Mouse (Mus musculus) stomach, postnatal 0 days (tissue): Measurements from ENCODE around the gene Pkn3. TPM values are rescaled to one million over a fixed set of nuclear protein-coding genes. Genes with fewer than 3 reads are reported as not detected.

Experiments
- ATAC-seq: fragments of 200-750 bp; cut with Nextera tagmentation; 2 replicates; pipeline ENCODE4 v1.8.0; 2017; ENCODE audit not compliant: low FRiP score, low TSS enrichment
- DNase-seq: peaks from one replicate; pipeline ENCODE4 v3.0.0-alpha.2; 2016; ENCODE audit warnings: low spot score
- H3K27ac ChIP-seq: fragments of 300-500 bp; sonication (generic); replicated peaks from 2 replicates; pipeline ENCODE4 v1.5.1; 2014; ENCODE audit warnings: mild to moderate bottlenecking, control low read depth
- H3K27me3 ChIP-seq: fragments of 300-500 bp; sonication (generic); 2 replicates; pipeline ENCODE4 v1.6.1; 2014; ENCODE audit warnings: low read length; ENCODE audit not compliant: control insufficient read depth, insufficient read depth
- H3K36me3 ChIP-seq: fragments of 300-500 bp; sonication (generic); 2 replicates; pipeline ENCODE4 v1.6.1; 2014; ENCODE audit warnings: low read length, mixed read lengths; ENCODE audit not compliant: control insufficient read depth, insufficient read depth
- H3K4me1 ChIP-seq: fragments of 300-500 bp; sonication (generic); replicated peaks from 2 replicates; pipeline ENCODE4 v1.6.1; 2014; ENCODE audit warnings: antibody characterized with exemption; ENCODE audit not compliant: control insufficient read depth, insufficient read depth
- H3K4me2 ChIP-seq: fragments of 300-500 bp; sonication (generic); replicated peaks from 2 replicates; pipeline ENCODE4 v1.6.1; 2014; ENCODE audit warnings: low read depth, mild to moderate bottlenecking, control low read depth, moderate library complexity
- H3K4me3 ChIP-seq: fragments of 300-500 bp; sonication (generic); 2 replicates; pipeline ENCODE4 v1.5.1; 2014; ENCODE audit warnings: low read depth, low read length, control low read depth
- H3K9ac ChIP-seq: fragments of 300-500 bp; sonication (generic); 2 replicates; pipeline ENCODE4 v1.6.1; 2014; ENCODE audit warnings: mild to moderate bottlenecking, low read length, control low read depth, mixed read lengths
- H3K9me3 ChIP-seq: fragments of 300-500 bp; sonication (generic); 2 replicates; pipeline ENCODE4 v1.6.1; 2016; ENCODE audit warnings: low read length; ENCODE audit not compliant: control insufficient read depth
- CTCF ChIP-seq: IDR thresholded peaks from 2 replicates; pipeline ENCODE4 v1.5.1; 2016; ENCODE audit warnings: antibody characterized with exemption, low read depth, mild to moderate bottlenecking, moderate library complexity
- EP300 ChIP-seq: optimal IDR thresholded peaks from 2 replicates; pipeline ENCODE3; 2016; ENCODE audit warnings: antibody characterized with exemption
- WGBS: fragments of 180-500 bp; shearing (Covaris S2); extraction: QIAGEN DNeasy Blood & Tissue Kit; methylation state at CpG from one replicate; pipeline ENCODE4 v1.1.7; 2014; 5-methylcytosine and 5-hydroxymethylcytosine counted together
- polyA plus RNA-seq: library from polyadenylated mRNA; unstranded; fragments of >200 nt; fragmentation: Nextera tagmentation; extraction: Ambion mirVana; gene quantifications from 2 replicates; pipeline ENCODE4 v1.2.1, GENCODE M21; 2015

Pkn3 gene
- polyA plus RNA-seq, 1 experiment from 2014 or later = 3.1 TPM

DNA sequence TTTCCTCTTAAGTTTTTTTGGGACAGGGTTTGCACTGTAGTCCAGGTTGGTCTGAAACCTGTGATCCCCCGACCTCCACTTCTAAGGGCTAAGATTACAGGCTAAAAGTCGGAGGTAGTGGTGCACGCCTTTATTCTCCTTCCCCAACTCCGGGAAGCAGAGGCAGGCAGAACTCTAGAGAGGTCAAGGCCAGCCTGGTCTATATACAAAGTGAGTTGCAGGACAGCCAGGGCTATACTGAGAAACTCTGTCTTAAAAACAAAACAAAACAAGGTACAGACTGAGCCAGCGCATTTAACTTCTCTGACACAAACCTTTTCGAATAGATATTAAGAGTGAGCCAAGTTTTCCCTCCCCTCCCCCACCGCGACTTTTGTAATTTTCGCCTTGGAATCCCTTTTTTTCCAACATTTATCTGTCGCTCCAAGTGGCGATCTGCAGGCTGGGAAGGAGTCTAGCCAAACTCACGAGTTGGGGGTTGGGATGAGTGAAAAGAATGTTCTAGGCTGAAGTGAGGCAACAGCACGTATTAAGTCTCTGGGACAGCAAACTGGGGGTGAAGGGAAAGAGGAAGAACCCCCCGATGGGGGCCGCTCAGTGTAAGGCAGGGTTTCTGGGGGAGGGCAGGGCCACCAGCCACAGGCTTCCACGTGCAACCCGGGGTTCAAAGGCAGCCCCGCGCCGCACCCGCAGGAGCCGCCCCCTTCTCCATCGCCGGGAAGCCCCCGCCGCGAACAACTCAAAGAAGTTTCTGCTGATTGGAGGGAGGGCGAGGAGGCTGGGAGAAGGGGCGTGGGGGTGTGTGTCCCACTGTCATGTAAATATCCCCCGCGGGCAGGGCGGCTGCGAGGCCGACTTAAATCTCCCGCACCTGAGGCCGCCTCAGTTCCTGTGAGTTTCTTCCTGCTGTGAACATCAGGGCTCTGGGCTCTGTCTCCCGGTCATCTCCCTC is 16.0 kb upstream of the Pkn3 start:
- TF ChIP-seq EP300 = no peak
- no peak for TF ChIP-seq CTCF
- peak overlapping the region; percentile 75 for H3K9ac ChIP-seq
- no peak for ATAC-seq
- peaks cover 2% of the 10 kb centered on the region; the same call in 1 of the 2 replicates for H3K4me1 ChIP-seq
- DNase-seq = peak; percentile 55
- no peaks in the 10 kb centered on the region for H3K9me3 ChIP-seq
- peak overlapping the region; percentile 91 for H3K4me2 ChIP-seq
- peak overlapping the region; percentile 54 for H3K4me3 ChIP-seq
- H3K36me3 ChIP-seq = no peaks in the 10 kb centered on the region
- no peaks in the 10 kb centered on the region for H3K27me3 ChIP-seq
- H3K27ac ChIP-seq = peak overlapping the region; percentile 93
- WGBS = 7% methylated on average over 37 of the region's 37 CpGs

DNA sequence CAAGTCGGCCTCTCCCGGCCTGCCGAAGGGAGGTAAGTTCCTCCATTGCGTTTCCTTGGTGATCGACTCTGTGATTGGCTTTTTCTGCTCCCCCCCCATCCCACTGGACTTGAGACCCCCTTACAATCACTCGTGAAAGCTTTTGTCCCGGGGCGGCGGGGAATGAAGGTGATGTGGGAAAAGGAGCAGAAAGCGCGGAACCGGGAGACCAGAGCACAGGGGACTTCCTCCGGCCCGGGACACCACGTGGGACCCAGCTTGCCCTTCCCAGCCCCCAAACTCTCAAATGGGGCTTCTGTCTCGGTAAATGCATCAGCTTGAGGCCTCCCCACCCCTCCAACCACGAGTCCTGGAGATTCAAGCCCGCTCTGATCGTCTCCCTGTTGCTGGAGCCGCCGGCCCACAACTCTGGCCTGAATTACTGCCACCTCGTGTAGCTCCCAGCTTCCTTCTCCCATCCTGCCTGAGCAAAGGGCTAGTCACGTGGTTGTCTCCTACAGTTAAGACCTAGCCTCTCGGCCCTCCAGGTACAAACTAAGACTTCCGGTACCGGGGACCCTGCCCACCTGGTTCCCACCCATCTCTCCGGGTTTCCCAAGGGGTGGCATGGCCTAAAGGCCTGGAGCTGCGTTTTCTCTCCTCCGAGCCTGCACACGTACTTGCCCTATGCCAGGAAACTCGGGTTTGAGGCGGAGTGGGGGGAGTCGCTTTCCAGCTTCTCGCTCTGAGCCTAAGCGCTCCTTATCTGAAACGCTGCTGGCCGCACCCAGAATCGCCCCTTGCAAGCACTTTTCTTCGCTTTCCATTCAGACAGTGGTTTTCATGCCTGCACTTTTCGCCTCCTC is 15.0 kb upstream of the Pkn3 start:
- Histone ChIP-seq H3K27ac (peak overlapping the region; percentile 93), H3K36me3 (no peaks in the 10 kb centered on the region), H3K4me3 (peak overlapping the region; percentile 54), H3K4me1 (peaks cover 2% of the 10 kb centered on the region; the same call in 1 of the 2 replicates), H3K4me2 (peak overlapping the region; percentile 91), H3K9ac (peak overlapping the region; percentile 75), H3K27me3 (no peaks in the 10 kb centered on the region), H3K9me3 (no peaks in the 10 kb centered on the region)
- DNase-seq (peak; percentile 77), ATAC-seq (peak; percentile 50)
- under 1% methylated on average over 40 of the region's 40 CpGs for WGBS
- TF ChIP-seq EP300 = no peak
- peak; percentile 18; the same call in 1 of the 2 replicates for TF ChIP-seq CTCF

DNA sequence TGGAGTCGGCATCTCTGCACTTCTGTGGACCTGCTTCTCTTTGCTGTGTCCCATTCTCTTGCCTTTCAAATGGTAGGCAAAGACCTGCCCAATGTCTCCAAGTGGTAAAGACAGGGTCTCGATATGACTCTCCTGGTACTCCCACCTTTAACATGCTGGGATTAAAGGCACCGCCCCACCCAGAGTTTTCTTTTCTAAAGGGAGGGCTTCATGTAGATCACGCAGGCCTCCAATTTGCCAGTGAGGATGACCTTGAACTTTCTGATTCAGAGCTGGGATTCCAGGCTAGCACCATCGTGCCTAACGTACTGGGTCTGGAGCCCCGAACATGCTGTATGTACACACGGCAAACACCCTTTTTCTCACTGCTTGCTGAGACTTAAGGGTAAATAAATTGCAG is 14.2 kb upstream of the Pkn3 start:
- no peak for TF ChIP-seq EP300
- no peak for TF ChIP-seq CTCF
- 6% methylated on average over 8 of the region's 8 CpGs for WGBS
- peak overlapping the region; percentile 91 for H3K4me2 ChIP-seq
- peak overlapping the region; percentile 93 for H3K27ac ChIP-seq
- ATAC-seq (no peak), DNase-seq (no peak)
- no peaks in the 10 kb centered on the region for H3K9me3 ChIP-seq
- H3K4me1 ChIP-seq = peaks cover 2% of the 10 kb centered on the region; the same call in 1 of the 2 replicates
- H3K36me3 ChIP-seq = no peaks in the 10 kb centered on the region
- H3K27me3 ChIP-seq = no peaks in the 10 kb centered on the region
- H3K9ac ChIP-seq = peak overlapping the region; percentile 75; the same call in 1 of the 2 replicates
- H3K4me3 ChIP-seq = peak overlapping the region; percentile 54

DNA sequence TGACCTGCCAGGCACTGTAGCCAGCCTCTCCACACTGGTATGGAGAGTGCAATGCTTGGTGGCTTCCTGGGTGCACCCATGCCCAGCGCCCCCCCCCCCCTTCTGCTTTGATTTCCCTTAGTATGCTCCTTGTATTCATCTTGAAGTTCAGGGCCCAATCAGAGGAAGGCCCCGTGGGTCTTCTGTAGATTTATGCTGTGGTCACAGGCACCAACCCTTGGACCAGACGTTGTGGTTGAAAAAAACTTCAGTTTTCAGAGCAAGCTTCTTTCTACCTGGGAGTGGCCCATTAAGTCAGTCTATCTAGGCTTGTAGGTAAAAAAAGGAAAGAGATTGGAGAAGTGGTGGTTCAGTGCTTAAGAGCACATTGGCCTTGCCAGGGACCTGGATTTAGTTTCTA is 13.7 kb upstream of the Pkn3 start:
- H3K27ac ChIP-seq = peak overlapping the region; percentile 93
- peak overlapping the region; percentile 75; the same call in 1 of the 2 replicates for H3K9ac ChIP-seq
- no peaks in the 10 kb centered on the region for H3K9me3 ChIP-seq
- peak; percentile 40 for DNase-seq
- H3K4me3 ChIP-seq = peak overlapping the region; percentile 54
- WGBS = 17% methylated on average over 2 of the region's 3 CpGs
- no peak for TF ChIP-seq EP300
- no peak for TF ChIP-seq CTCF
- H3K36me3 ChIP-seq = no peaks in the 10 kb centered on the region
- H3K4me1 ChIP-seq = peaks cover 2% of the 10 kb centered on the region; the same call in 1 of the 2 replicates
- H3K27me3 ChIP-seq = no peaks in the 10 kb centered on the region
- peak overlapping the region; percentile 91 for H3K4me2 ChIP-seq
- no peak for ATAC-seq

DNA sequence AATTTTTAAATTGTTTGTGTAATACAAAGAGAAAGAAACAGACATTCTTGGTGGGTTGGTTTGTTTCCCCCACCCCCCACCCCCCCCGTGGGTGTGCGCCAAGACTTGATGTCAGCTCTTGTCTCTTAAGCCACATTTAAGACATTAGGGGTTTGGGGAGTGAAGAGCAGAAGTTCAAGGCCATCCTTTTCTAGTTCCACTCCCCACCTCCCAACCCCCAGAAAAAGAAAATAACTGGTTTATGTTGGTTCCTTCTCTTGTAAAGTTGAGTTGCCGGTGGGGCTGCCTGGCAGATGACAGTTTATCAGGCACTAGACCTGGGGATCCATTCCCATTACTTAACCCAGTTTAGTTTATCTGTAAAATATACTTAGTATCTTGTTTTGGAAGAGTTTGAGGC is 13.2 kb upstream of the Pkn3 start:
- no peaks in the 10 kb centered on the region for H3K36me3 ChIP-seq
- ATAC-seq (no peak), DNase-seq (no peak)
- H3K9me3 ChIP-seq = no peaks in the 10 kb centered on the region
- peak overlapping the region; percentile 31; the same call in 1 of the 2 replicates for H3K9ac ChIP-seq
- H3K4me3 ChIP-seq = no peak overlapping the region
- TF ChIP-seq CTCF (no peak), EP300 (no peak)
- H3K27me3 ChIP-seq = no peaks in the 10 kb centered on the region
- H3K4me1 ChIP-seq = peaks cover 2% of the 10 kb centered on the region; the same call in 1 of the 2 replicates
- peak overlapping the region; percentile 93 for H3K27ac ChIP-seq
- H3K4me2 ChIP-seq = peak overlapping the region; percentile 91; the same call in 1 of the 2 replicates
- 31% methylated on average over 3 of the region's 3 CpGs for WGBS
